Mouse (Mus musculus) kidney, adult 9 months (tissue): ENCODE data around the gene Gper1.

ENCODE experiments used
- DNase-seq: peaks from one replicate; pipeline ENCODE4 v3.0.0; 2022

Gene Gper1

GRCm38 (mm10) chr5:139391309-139391990, 31.5 kb upstream of the Gper1 start:
- DNase-seq: no peak

- DNase-seq: no peak
Observed at GRCm38 (mm10) chr5:139392219-139393196, 30.4 kb upstream of the Gper1 start.

DNA sequence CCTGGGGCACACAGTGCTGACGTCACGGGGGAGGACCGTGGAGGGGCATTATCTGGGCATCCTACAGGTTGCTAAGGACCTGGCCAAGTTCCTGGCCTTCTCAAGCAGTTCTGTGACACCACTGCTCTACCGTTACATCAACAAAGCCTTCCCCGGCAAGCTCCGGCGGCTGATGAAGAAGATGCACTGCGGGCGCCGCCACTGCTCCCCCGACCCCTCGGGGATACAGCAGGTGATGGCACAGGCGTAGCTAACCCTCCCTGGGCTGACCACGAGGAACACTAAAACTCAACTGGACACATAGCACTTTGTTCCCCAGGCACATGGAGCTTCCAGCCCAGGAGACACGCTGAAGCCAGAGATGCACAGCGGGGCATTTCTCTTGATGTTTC, 29.8 kb upstream of the Gper1 start:
- no peak for DNase-seq

DNA sequence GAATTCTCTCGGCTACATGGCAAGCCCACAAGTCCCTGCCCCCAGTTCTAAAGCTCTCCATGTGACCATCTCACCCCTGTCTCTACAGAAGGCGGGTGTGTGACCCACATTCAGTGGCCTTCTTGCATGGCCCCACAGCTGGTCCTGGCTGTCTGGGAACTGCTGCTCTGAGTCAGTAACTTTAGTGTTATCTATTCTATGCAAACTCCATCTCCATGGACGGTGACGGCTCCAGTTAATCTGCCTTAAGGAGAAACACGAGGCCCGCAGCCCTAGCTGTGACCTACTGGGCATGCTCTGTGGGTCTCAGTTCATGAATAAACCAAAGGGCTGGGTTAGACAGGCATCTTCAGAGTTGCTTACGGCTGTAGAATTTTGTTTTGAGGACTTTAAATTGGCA, 28.6 kb upstream of the Gper1 start:
- DNase-seq: no peak

GRCm38 (mm10) chr5:139395528-139395927, 27.4 kb upstream of the Gper1 start:
- DNase-seq: no peak

- DNase-seq: no peak
Observed at GRCm38 (mm10) chr5:139397359-139397916, 25.5 kb upstream of the Gper1 start.

DNA sequence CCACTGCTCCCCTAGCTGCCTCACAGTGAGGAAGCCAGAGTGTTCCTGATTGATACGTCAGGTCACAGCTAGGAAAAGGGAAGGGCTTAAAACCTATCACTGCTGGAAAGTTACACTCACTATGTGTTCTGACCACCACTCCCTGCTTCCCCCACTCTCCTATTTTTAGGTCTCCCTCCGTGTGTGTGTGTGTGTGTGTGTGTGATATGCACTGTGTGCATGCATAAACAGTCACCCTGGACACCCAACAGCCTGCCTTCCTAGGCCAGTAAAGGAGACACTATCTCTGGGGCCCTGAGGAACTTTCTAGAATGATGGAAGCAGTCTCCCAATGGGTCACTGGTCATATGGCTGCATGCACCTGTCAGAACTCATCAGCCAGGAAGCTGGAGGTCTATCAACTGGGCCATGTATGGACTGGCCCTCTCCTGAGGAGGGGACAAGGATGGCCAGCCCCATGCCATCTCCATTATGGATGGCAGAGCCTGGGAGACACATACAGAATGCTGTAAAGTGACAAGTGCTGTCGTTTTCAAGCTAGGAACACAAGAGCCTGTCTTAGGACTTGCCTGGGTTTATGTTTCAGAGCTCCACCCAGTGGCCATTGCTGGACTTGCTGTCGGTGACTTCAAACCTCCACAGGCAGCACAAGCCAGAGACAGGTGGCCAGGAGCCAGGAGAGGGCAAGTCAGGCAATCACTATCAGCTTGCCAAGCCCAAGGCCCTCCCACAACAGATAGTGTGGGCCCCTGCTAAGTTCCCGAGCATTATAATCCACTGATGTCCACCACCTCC, 24.8 kb upstream of the Gper1 start:
- DNase-seq: peak; percentile 98

GRCm38 (mm10) chr5:139398786-139399185, 24.2 kb upstream of the Gper1 start:
- DNase-seq: no peak

GRCm38 (mm10) chr5:139399991-139400390, 23.0 kb upstream of the Gper1 start:
- DNase-seq: no peak

- DNase-seq: no peak
Observed at GRCm38 (mm10) chr5:139402106-139402505, 20.8 kb upstream of the Gper1 start.

GRCm38 (mm10) chr5:139403692-139404260, 19.2 kb upstream of the Gper1 start:
- DNase-seq: no peak

GRCm38 (mm10) chr5:139404801-139405401, 18.1 kb upstream of the Gper1 start, which contains the start of gene C130050O18Rik:
Gene C130050O18Rik (plus strand): TSS chr5:139405280.
- DNase-seq: no peak

- DNase-seq: no peak
Observed at GRCm38 (mm10) chr5:139405478-139405877, 17.5 kb upstream of the Gper1 start.

- DNase-seq: no peak
Observed at GRCm38 (mm10) chr5:139405953-139406352, 17.0 kb upstream of the Gper1 start.

DNA sequence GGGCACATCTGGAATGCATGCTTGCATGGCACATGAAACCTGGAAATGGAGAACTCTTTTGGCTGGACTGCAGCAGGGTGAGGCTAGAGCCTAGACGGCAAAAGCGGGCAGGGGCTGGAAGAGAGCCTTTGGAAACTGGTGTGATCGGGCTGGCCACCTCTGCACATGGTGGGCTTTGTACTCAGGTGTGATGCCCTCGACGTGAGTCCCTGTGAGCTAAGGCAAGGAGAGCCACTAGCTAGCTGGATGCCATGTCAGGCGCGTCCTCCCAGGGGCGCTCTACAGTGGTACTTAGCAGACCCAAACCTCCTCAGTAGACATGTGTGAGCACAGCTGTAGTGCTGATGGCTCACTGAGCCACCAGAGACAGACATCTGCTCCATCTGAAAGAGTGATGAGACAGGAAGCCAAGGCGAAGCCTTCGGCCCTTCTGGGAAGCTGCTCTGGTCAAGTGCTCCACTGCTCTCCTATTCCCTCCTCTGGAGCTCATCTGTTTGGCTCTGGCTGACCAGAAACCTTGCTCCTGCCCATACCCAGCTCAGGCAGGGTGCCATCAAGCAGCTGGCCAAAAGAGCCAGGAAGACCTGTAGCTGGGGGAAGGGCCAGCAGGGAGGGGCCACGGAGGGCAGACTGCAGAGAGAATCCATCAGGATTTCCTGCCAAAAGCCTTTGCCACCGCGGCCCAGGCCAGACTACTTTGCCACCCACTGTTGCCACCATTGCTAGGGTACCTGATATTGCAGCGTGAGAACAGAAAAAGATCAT, 15.6 kb upstream of the Gper1 start:
- DNase-seq: no peak

GRCm38 (mm10) chr5:139408511-139408910, 14.4 kb upstream of the Gper1 start:
- no peak for DNase-seq

GRCm38 (mm10) chr5:139409412-139409811, 13.5 kb upstream of the Gper1 start:
- DNase-seq: no peak

DNA sequence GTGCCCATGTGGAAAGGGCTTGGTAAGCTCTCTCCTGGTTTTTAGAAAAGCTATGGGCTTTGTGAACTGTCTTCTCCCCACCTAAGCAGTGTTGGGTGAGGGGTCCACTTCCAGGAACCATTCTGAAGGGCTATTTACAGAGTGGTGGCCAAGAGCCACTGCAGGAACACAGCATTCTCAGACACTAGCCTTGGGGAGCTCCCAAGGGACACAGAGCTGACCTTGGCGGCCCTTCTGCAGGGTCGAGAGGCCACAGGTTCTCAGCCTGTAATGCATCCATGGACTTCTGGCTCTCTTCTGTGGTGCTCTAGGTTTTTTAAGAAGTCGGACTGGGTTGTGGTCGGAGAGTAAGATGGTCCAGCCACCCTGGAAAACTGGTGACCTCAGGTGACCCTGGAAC, 12.9 kb upstream of the Gper1 start:
- no peak for DNase-seq

- DNase-seq: no peak
Observed at GRCm38 (mm10) chr5:139411117-139411516, 11.8 kb upstream of the Gper1 start.

- no peak for DNase-seq
Observed at GRCm38 (mm10) chr5:139411665-139412314, 11.2 kb upstream of the Gper1 start.

DNA sequence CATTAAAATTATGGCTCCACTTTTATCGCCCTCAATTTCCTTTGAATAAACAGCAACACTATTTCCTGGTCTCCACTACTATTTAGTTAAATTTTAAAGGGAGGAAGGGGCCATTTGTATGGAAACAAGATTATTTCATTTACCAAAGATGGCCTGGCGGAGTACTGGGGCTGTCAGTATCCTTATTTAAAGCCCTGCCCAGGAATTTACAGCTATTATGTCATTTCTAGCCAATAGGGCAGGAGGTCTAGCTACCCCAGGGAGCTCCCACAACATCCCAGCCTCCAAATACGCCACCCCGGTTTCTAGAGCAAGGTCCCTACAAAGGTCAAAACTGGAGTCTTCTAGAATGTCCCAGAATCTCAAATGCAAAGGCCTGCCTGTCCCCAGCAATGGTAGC, 9.4 kb upstream of the Gper1 start:
- DNase-seq: no peak
